Mouse (Mus musculus): ENCODE results near the gene Lyrm4. TPM values are rescaled to one million over a fixed set of nuclear protein-coding genes. Genes with fewer than 3 reads are reported as not detected.

Gene Lyrm4
- total RNA-seq, 1 experiment from 2014 or later: 5.9 TPM

DNA sequence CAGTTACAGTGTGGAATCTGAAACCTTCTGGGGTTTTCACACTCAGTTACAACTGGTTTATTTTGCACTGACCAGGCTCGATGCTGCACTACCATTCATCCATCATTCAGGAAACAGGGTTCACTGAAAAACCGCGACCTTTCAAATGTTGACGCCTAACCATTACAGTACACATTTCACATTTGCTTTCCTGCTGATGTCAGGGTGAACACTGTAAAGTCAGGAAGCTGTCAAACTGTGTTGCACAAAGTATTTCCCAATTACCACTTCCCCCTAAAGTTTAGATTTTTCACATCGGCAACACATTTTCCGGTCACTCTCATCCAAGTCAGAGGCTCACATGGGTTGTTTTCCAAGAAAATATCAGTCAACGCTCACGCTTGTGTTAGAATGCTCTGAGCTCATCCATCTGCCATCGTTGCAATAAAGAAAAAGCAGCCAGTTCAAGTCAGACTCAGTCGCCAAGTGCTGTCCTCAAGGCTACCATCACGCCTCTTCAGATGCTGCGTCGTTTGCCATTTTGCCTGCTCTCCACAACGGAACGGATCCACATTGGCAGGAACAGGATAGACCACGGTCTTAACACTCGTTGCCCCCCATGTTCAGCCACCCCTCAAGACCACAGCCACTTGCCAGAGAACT lies 167.4 kb downstream of the Lyrm4 start:
- peak; percentile 65 for ATAC-seq (ENCODE audit: extremely low read depth, insufficient number of reproducible peaks, low FRiP score, poor library complexity, severe bottlenecking)

DNA sequence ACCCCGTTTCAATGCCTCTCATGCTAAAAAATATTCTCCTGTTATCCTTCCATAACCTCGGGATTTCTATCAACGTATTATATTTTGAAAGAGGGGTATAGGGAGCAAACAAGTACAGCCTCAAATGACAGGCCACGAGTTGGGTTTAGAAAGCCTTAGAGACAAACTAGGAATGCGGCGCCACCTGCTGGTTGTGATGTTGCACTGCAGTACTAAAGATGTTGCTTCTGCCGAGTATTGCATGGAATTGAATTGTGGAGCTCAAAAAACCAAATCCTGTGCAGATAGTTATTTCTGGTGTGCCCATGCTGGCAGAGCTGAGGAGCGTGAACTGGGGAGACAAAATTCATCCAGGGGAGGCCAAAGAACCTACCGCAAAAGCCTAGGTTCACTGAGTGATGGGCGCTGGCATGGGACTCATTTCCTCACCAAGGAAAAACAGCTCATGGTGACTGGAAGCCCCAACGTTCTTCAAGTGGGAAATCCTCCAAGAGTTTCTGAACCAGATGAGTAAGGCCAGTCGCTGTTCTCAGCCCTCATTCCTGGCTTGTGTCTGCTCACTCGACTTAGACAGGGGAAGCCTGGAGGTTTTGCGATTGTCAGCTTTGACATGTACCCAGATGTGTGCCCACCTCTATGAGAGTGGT lies 169.8 kb downstream of the Lyrm4 start:
- ATAC-seq (ENCODE audit: extremely low read depth, insufficient number of reproducible peaks, low FRiP score, poor library complexity, severe bottlenecking): peak; percentile 68

DNA sequence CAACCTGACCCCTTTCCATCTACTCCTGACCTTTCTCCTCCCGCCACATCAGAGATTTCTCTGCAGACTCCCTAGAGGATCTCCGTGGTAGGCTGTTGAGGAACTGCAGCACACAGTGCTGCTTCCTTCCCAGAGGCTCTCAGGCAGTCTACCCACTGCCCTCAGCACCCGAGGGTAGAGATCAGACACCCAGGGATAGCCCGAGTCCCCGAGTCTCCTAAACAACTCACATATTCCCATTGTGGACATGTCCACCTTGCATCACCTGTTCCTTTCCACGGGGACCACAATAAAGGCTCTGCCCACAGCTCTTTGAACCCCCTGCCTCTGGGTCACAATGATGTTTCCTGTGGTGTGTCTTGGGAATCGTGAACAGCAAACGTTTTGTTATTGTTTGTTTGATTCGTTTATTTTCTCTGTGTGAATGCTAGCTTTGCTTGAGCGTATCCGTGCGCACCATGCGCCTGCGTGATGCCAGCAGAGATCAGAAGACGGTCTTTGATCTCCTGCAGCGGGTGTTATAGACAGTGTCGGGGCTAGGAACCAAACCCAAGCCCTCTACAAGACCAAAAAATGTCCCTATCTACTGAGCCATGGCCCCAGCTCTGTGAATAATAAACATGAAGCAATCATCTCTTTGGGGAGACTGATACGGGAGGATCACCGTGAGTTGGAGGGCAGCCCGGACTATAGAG lies 170.5 kb downstream of the Lyrm4 start:
- ATAC-seq (ENCODE audit: extremely low read depth, insufficient number of reproducible peaks, low FRiP score, poor library complexity, severe bottlenecking): no peak

DNA sequence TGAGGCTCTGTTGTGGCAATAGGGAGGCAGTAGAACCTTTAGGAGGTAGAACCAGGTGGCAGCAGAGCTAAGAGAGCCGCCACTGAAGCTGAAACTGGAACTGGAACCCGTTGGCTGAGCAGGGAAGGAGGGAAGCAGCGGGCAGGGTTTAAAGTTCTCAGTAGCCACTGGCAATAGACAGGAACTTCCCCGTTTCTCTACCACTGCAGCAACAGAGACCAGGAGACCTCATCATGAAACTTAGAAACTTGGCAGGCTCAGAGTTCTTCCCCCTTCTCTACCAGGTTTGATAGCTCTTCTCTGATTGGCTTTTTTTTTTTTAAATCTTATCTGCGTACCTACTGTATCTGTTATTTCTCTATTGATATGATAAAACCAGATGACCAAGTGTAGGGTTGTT lies 176.4 kb downstream of the Lyrm4 start:
- ATAC-seq (ENCODE audit: extremely low read depth, insufficient number of reproducible peaks, low FRiP score, poor library complexity, severe bottlenecking): no peak

DNA sequence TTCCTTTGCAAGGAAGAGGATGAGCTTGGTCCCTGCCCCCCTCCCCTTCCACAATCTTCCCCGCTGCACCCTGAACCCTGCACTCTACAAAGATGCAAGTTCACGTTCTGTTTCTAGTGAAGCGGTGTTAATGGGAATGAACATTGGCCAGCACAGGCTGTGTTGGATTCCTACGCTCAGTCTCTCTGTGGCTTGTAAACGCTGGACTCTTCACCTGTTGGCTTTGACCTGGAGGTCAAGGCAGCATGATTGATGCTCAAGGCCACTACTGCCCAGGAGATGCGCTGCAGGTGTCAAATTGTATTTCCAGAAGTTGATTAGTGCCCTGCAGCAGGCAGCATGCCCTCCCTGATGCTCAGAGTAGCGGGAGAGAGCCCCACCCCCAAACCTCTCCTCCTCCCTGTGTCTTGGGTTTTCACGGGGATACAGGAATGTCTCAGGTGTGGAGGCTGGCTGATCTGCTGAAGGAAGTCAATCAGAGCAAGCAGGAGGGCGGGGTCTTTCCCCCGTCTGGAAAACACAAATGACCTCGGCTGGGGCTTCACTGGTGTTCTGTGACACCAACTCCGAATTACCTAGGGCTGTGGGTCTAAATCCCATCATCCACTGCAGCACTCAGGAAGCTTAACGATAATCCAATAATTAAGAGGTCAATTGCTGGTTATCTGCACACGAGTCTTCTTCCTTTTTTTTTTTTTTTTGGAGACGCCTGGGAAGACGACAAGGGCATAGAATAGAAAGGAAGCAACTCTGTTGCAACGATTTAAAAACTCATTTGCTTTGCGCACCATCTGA lies 177.3 kb downstream of the Lyrm4 start:
- ATAC-seq (ENCODE audit: extremely low read depth, insufficient number of reproducible peaks, low FRiP score, poor library complexity, severe bottlenecking): no peak

DNA sequence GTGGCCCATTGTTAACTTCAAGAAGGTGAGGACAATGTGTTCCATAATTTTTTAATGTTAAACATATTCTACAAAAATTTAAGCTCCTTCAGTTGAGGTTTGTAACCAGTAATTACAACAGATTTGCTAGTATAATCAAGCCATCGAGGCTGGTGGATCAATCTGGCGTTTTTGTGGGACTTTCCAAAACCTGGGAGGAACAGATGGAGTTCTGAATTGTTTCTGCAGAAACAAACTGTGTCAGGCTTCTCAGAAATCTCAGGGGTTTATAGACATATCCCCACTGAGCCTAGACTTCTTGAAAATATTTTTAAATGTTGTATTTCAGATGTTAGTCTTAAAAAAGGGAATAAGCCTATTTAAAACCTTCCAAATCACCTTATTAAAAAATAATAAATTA lies 179.3 kb downstream of the Lyrm4 start:
- no peak for ATAC-seq (ENCODE audit: extremely low read depth, insufficient number of reproducible peaks, low FRiP score, poor library complexity, severe bottlenecking)

Other genes with a start within 250 kb of the Lyrm4 start
- gene Rpp40, start 211.2 kb downstream of the Lyrm4 start, total RNA-seq (2017): 3.6 and 4.2 TPM in 2 replicates
- gene Ppp1r3g, start 158.7 kb downstream of the Lyrm4 start, total RNA-seq (2017): not detected in 2 replicates
- 25.5 and 26.5 TPM in 2 replicates for gene Fars2, start 114 bp downstream of the Lyrm4 start, total RNA-seq (2017)

Data from neutrophil, adult 5-6 weeks (primary cell).